Mouse (Mus musculus) small intestine, adult 2 months (tissue): ENCODE results near the gene Ankfn1.

Experiments used
- CTCF ChIP-seq: fragments of 200-500 bp; IDR thresholded peaks from 2 replicates; pipeline ENCODE4 v1.5.1; 2012; ENCODE audit warnings: low read depth, mild to moderate bottlenecking, control low read depth, inconsistent platforms, low read length, moderate library complexity, mixed read lengths; ENCODE audit not compliant: insufficient replicate concordance, insufficient read length; ENCODE audit errors: extremely low read depth
- POLR2A ChIP-seq: fragments of 200-500 bp; IDR thresholded peaks from 2 replicates; pipeline ENCODE4 v1.6.1; 2012; ENCODE audit warnings: low read depth, mild to moderate bottlenecking, control low read depth, inconsistent platforms, low read length, moderate library complexity

DNA sequence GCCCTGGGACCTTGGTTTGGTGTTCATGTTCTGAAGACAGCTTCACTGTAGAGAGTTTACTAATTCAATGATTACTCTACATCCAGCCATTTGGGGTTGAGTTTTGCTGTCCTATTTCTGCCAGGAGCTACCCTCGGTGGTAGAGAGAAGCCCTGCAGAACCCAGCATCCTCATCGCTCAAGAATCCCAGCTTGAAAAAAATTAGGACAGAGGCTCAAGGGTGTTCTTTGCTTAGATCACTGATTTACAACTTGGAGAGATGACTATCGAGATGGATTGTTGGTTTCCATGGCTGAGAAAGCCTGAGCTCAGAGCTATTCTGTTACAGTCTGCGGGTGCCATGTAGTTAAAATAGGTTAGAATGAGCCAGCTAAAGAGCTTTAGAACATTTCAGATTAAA lies 209.2 kb downstream of the Ankfn1 start:
- TF ChIP-seq POLR2A (no peak), CTCF (no peak)
